ENCODE assay signal across 18 mouse cellular contexts in genomic region chr9:73462027-73462426, GRCm38 (mm10).
DNase-seq lines count a peak whose midpoint lies in the region; ATAC-seq lines count a peak whose summit lies in the region.
"Had no signal": no experiment of that assay in that cellular context is flagged by ENCODE, and none has a peak within 500 bp of the region (broad histone marks: within the 10 kb centered on the region; RNA-seq: fewer than 3 reads in every experiment).

No protein-coding gene starts in this region.

- H3K36me3 ChIP-seq in megakaryocyte, embryonic 14.5 days (replicated peaks; ENCODE audit: low read length), result no peaks in the 10 kb centered on the region
- H3K36me3 ChIP-seq: embryonic facial prominence, embryonic 10.5 days; embryonic facial prominence, embryonic 12.5 days; forebrain, embryonic 15.5 days had no signal

- DNase-seq in adrenal gland, adult 2 months, result peak; percentile 39
- no peak for DNase-seq in adrenal gland, postnatal 10 days
- no peak for DNase-seq in thymus, postnatal 25 days
- DNase-seq: adrenal gland, postnatal 14 days; cerebellum, adult 11-12 months; cerebellum, adult 2 months; cerebellum, adult 9-10 months; cerebellum, postnatal 10 days; cerebellum, postnatal 25 days; forebrain, postnatal 0 days had no signal

- no peak for ATAC-seq in megakaryocyte, adult 5-6 weeks (ENCODE audit: poor library complexity, severe bottlenecking)
- ATAC-seq: activated CD4-positive, CD25-positive, alpha-beta regulatory T cell, adult 4 months; forebrain, embryonic 13.5 days; forebrain, embryonic 15.5 days; forebrain, postnatal 0 days; Patski had no signal

- peak overlapping the region; percentile 18 for H3K4me3 ChIP-seq in megakaryocyte, embryonic 14.5 days (replicated peaks)
- H3K4me3 ChIP-seq: embryonic facial prominence, embryonic 10.5 days; embryonic facial prominence, embryonic 12.5 days; forebrain, embryonic 13.5 days; forebrain, embryonic 15.5 days had no signal

- peaks cover 10% of the 10 kb centered on the region for H3K9me3 ChIP-seq in megakaryocyte, embryonic 14.5 days
- H3K9me3 ChIP-seq: embryonic facial prominence, embryonic 10.5 days; embryonic facial prominence, embryonic 12.5 days; forebrain, embryonic 15.5 days had no signal

- no peaks in the 10 kb centered on the region for H3K27me3 ChIP-seq in megakaryocyte, embryonic 14.5 days (replicated peaks)
- H3K27me3 ChIP-seq: embryonic facial prominence, embryonic 12.5 days; forebrain, embryonic 13.5 days; forebrain, embryonic 15.5 days; Patski had no signal

- H3K4me1 ChIP-seq in megakaryocyte, embryonic 14.5 days, result no peaks in the 10 kb centered on the region
- H3K4me1 ChIP-seq: embryonic facial prominence, embryonic 10.5 days; embryonic facial prominence, embryonic 12.5 days; forebrain, embryonic 13.5 days; forebrain, embryonic 15.5 days had no signal
